Mouse (Mus musculus) lung, adult 2 months (tissue): Measurements from ENCODE around the gene Atg16l1.

Source experiments
- CTCF ChIP-seq: fragments of 200-500 bp; IDR thresholded peaks from 2 replicates; pipeline ENCODE4 v1.5.1; 2011; ENCODE audit warnings: mild to moderate bottlenecking, low read length, control low read depth; ENCODE audit not compliant: insufficient read depth
- POLR2A ChIP-seq: fragments of 200-500 bp; IDR thresholded peaks from 2 replicates; pipeline ENCODE4 v1.6.1; 2011; ENCODE audit warnings: low read depth, mild to moderate bottlenecking, control low read depth, low read length, borderline replicate concordance; ENCODE audit errors: extremely low read depth

DNA sequence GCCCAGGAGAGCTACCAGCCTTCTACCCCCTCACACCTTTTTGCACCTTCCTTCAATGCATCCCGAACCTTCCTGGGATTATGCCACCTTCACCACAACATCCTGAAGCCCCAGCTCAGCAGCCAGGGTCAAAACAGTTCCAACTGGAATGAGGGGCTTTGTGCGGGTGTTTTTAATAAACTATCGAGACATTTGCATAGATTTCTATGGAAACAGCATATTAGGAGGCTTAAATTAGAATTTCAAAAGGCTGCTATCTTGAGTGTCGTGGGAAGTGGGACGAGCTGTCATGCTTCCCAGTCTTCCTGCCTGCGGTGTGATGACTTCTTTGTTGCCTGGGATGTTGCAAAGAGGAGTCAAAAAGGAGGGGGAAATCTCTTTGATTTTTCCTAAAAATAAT lies 46.6 kb upstream of the Atg16l1 start:
- TF ChIP-seq CTCF (no peak), POLR2A (no peak)
